Mouse (Mus musculus): ENCODE measurements at regions not wholly inside any gene's neighbourhood (a gene's known extent, or its start where the extent isn't known, plus 50 kb on each side); places are given as distances from the start of the nearest gene placed in this dataset.

- no peak overlapping the region for H3K27ac ChIP-seq
- no peak for ATAC-seq (replicated peaks; ENCODE audit: insufficient number of reproducible peaks, insufficient read depth, low FRiP score, low read depth)
- no peak overlapping the region for H3K4me3 ChIP-seq
- peak overlapping the region; percentile 15; the same call in 1 of the 2 replicates for H3K4me2 ChIP-seq
- H3K4me1 ChIP-seq (replicated peaks) = no peaks in the 10 kb centered on the region
- no peaks in the 10 kb centered on the region for H3K36me3 ChIP-seq
- H3K9me3 ChIP-seq (replicated peaks) = no peaks in the 10 kb centered on the region
- WGBS = 18% methylated on average over 6 of the region's 6 CpGs
- no peaks in the 10 kb centered on the region for H3K27me3 ChIP-seq
- no peak overlapping the region for H3K9ac ChIP-seq
Measured at GRCm38 (mm10) chrX:61119499-61119898, 65.9 kb downstream of the Cdr1 start.

DNA sequence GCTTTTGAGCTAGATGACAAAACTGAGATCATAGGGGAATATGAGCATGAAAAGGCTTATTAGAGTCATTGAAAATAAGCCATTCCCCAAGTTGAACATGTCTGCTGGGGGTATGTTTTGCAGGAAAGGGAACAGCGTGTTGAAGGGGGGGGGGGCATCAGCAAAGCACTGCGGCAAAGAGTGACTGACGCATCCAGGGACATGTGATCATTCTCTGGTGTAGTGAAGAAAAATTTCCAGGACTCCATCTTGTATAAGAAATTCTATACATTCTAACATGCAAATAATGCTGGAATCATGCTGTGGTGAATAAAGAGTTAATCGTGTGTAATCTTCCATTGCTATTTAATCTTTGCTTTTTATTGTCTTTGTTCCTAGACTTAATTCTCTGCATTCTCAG lies 68.0 kb downstream of the Cdr1 start:
- Histone ChIP-seq H3K9ac (no peak overlapping the region), H3K27me3 (no peaks in the 10 kb centered on the region), H3K9me3 (replicated peaks) (no peaks in the 10 kb centered on the region), H3K4me2 (no peak overlapping the region), H3K4me3 (no peak overlapping the region), H3K4me1 (replicated peaks) (no peaks in the 10 kb centered on the region), H3K27ac (no peak overlapping the region), H3K36me3 (no peaks in the 10 kb centered on the region)
- no peak for ATAC-seq (replicated peaks; ENCODE audit: insufficient number of reproducible peaks, insufficient read depth, low FRiP score, low read depth)
- 84% methylated on average over 4 of the region's 4 CpGs for WGBS

GRCm38 (mm10) chrX:61116010-61116447 lies 69.3 kb downstream of the Cdr1 start:
- Histone ChIP-seq H3K9ac (no peak overlapping the region), H3K4me2 (no peak overlapping the region; the same call in 1 of the 2 replicates), H3K27me3 (no peaks in the 10 kb centered on the region), H3K27ac (no peak overlapping the region), H3K9me3 (replicated peaks) (no peaks in the 10 kb centered on the region), H3K4me3 (no peak overlapping the region), H3K4me1 (replicated peaks) (no peaks in the 10 kb centered on the region), H3K36me3 (no peaks in the 10 kb centered on the region)
- 35% methylated on average over 10 of the region's 10 CpGs for WGBS
- ATAC-seq (replicated peaks; ENCODE audit: insufficient number of reproducible peaks, insufficient read depth, low FRiP score, low read depth) = no peak
